Mouse (Mus musculus) midbrain, embryonic 14.5 days (tissue): ENCODE results near the gene Pla2g4a. TPM values are rescaled to one million over a fixed set of nuclear protein-coding genes. Genes with fewer than 3 reads are reported as not detected.
A peak's percentile ranks its signal among the peaks of the same experiment; 100 is the strongest.

Experiments used
- ATAC-seq: fragments of 200-750 bp; cut with Nextera tagmentation; 2 replicates; pipeline ENCODE4 v1.8.0; 2017; ENCODE audit warnings: moderate number of reproducible peaks, moderate library complexity; ENCODE audit not compliant: low FRiP score, low TSS enrichment
- DNase-seq: peaks from one replicate; pipeline ENCODE4 v3.0.0-alpha.2; 2015
- H3K27ac ChIP-seq: fragments of 300-500 bp; sonication (generic); replicated peaks from 2 replicates; pipeline ENCODE4 v1.5.1; 2014; ENCODE audit warnings: mild to moderate bottlenecking, low read depth, low read length, moderate library complexity
- H3K27me3 ChIP-seq: fragments of 300-500 bp; sonication (generic); 2 replicates; pipeline ENCODE4 v1.6.1; 2014; ENCODE audit warnings: low read length, control low read depth, mixed read lengths; ENCODE audit not compliant: control insufficient read depth, insufficient read depth
- H3K36me3 ChIP-seq: fragments of 300-500 bp; sonication (generic); 2 replicates; pipeline ENCODE4 v1.6.1; 2014; ENCODE audit warnings: low read length, control low read depth; ENCODE audit not compliant: control insufficient read depth, insufficient read depth
- H3K4me1 ChIP-seq: fragments of 300-500 bp; sonication (generic); 2 replicates; pipeline ENCODE4 v1.6.1; 2014; ENCODE audit warnings: mild to moderate bottlenecking, antibody characterized with exemption, low read length, control low read depth; ENCODE audit not compliant: control insufficient read depth, insufficient read depth
- H3K4me2 ChIP-seq: fragments of 300-500 bp; sonication (generic); 2 replicates; pipeline ENCODE4 v1.6.1; 2014; ENCODE audit warnings: mild to moderate bottlenecking, low read length, moderate library complexity
- H3K4me3 ChIP-seq: fragments of 300-500 bp; sonication (generic); replicated peaks from 2 replicates; pipeline ENCODE4 v1.5.1; 2014; ENCODE audit warnings: low read depth, low read length
- H3K9ac ChIP-seq: fragments of 300-500 bp; sonication (generic); replicated peaks from 2 replicates; pipeline ENCODE4 v1.6.1; 2014; ENCODE audit warnings: mild to moderate bottlenecking, low read length, moderate library complexity
- H3K9me3 ChIP-seq: fragments of 300-500 bp; sonication (generic); 2 replicates; pipeline ENCODE4 v1.6.1; 2016; ENCODE audit warnings: low read length, control low read depth, mixed read lengths; ENCODE audit not compliant: control insufficient read depth
- WGBS: fragments of 180-500 bp; shearing (Covaris S2); extraction: QIAGEN DNeasy Blood & Tissue Kit; methylation state at CpG from one replicate; pipeline ENCODE4 v1.1.7; 2014; 5-methylcytosine and 5-hydroxymethylcytosine counted together
- polyA plus RNA-seq: library from polyadenylated mRNA; unstranded; fragments of >200 nt; fragmentation: Nextera tagmentation; extraction: Ambion mirVana; gene quantifications from 2 replicates; pipeline ENCODE4 v1.2.1, GENCODE M21; 2014

Gene Pla2g4a
- polyA plus RNA-seq, 1 experiment from 2014 or later = 1.0 TPM

DNA sequence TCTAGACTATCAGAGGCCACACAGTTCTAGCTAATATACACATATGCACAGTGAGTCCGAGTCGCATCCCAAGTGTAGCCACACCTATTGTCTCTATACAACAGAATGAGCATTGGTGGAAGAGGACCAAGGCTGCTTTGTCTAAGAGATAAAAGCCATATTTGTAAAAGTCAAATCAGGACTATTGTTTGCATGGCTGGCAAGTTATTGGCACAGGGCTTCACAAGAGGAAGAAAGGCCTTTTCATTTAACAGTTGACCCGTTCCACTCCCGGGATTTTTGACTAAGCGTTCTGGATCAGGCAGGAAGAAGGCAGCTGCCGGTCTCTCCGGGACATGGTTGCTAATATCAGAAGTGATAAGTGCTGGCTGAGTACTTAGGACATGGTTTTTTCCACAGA is 41.8 kb downstream of the Pla2g4a start:
- H3K27me3 ChIP-seq = no peaks in the 10 kb centered on the region
- H3K36me3 ChIP-seq = no peaks in the 10 kb centered on the region
- DNase-seq (no peak), ATAC-seq (no peak)
- no peaks in the 10 kb centered on the region for H3K9me3 ChIP-seq
- H3K4me3 ChIP-seq = no peak overlapping the region
- H3K9ac ChIP-seq = no peak overlapping the region
- no peak overlapping the region for H3K27ac ChIP-seq
- 82% methylated on average over 7 of the region's 7 CpGs for WGBS
- no peaks in the 10 kb centered on the region for H3K4me1 ChIP-seq
- no peak overlapping the region for H3K4me2 ChIP-seq

DNA sequence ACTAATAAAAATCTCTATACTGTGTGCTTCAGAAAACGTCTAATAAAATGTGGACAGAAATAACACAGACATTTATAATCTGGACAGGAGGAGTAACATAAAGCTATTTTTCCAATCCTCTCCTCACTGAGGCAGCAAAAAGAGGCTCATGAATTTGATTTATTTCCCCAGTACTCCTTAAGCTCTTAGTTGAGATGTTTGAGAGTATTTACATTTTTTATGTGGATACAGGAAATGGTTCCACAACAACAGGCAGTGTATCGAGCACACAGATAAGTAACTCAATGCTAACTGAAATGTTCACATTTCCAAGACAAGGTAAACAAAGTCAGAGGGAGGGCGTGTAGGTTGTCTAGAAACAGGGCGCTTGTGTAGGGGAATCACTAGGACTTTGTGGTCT is 48.1 kb downstream of the Pla2g4a start:
- 83% methylated on average over 4 of the region's 4 CpGs for WGBS
- H3K9me3 ChIP-seq = no peaks in the 10 kb centered on the region
- no peaks in the 10 kb centered on the region for H3K27me3 ChIP-seq
- H3K9ac ChIP-seq = no peak overlapping the region
- no peak for DNase-seq
- H3K4me1 ChIP-seq = no peaks in the 10 kb centered on the region
- H3K36me3 ChIP-seq = no peaks in the 10 kb centered on the region
- H3K4me2 ChIP-seq = no peak overlapping the region
- H3K4me3 ChIP-seq = no peak overlapping the region
- no peak for ATAC-seq
- no peak overlapping the region for H3K27ac ChIP-seq

DNA sequence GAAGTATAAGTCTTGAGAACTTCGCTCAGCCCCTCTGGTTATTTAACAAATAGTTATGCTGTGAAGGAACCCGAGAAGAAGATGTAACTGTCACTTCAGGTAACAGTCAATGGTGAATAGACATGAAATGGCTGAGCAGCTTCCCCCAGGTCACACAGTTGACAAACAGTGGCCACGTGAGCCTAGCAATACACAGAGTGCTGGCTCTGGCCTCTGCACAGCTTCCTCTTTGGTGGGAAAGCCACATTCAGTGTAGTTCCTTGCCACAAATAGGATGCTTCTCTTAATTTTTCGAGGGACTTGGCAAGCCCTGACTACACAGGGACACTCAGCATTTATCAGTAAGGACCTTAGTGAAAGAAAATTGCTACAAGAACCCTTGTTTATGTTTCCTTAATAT is 50.0 kb downstream of the Pla2g4a start:
- no peak for DNase-seq
- Histone ChIP-seq H3K4me2 (no peak overlapping the region), H3K9ac (no peak overlapping the region), H3K27me3 (no peaks in the 10 kb centered on the region), H3K36me3 (no peaks in the 10 kb centered on the region), H3K4me3 (no peak overlapping the region), H3K27ac (no peak overlapping the region), H3K4me1 (no peaks in the 10 kb centered on the region), H3K9me3 (no peaks in the 10 kb centered on the region)
- ATAC-seq = no peak
- 74% methylated on average over 4 of the region's 4 CpGs for WGBS

DNA sequence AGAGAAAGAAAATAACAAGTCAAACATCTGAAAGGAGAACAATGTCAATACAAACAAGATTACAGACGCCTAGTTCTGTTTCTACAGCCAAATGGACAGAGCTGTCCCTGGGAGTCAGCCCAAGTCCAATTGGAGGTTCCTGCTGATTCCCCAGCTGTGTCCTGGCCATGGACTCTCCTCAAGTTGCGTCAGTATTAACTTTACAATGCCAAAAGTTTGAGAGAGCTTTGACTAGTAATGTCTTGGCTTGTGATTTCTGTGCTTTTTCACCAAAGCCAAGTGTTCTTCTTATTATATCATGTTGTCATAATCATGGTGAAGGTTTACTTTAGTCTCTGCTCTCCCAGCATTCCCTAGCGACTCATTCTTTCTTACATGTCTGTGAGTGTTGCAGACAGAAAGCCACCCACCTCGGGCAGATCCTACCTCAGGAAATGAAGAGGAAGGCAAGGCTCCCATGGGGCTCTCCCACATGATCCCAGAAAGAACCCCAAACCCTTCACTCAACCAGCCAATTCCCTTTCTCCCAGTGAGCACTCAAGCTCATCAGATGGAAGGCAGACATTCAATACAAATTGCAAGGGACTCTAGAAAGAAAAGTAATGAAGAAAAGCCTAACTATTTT is 63.0 kb downstream of the Pla2g4a start:
- H3K36me3 ChIP-seq = no peaks in the 10 kb centered on the region
- ATAC-seq (no peak), DNase-seq (no peak)
- H3K4me1 ChIP-seq = no peaks in the 10 kb centered on the region
- no peak overlapping the region for H3K9ac ChIP-seq
- H3K4me2 ChIP-seq = no peak overlapping the region
- no peak overlapping the region for H3K27ac ChIP-seq
- H3K27me3 ChIP-seq = no peaks in the 10 kb centered on the region
- 79% methylated on average over 4 of the region's 4 CpGs for WGBS
- no peaks in the 10 kb centered on the region for H3K9me3 ChIP-seq
- no peak overlapping the region for H3K4me3 ChIP-seq

DNA sequence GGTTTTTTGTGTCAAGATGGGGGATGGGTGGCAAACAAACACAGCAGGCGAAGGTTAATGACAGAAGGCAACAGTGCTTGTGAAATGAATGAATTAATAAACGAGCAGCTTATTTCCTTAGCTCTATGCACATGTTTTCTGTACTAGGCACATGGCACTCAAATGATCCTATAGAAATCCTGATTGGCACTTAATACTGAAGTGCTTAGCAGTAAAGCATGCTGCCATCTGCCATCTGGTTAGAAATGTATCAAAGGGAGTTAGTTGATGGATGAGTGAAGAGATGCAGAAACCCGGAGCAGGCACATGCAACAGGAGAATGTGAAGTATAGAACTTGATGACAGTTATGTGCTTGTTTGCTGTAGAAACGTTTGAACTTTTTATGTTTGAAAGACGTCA is 64.5 kb downstream of the Pla2g4a start:
- Histone ChIP-seq H3K27me3 (no peaks in the 10 kb centered on the region), H3K4me1 (no peaks in the 10 kb centered on the region), H3K36me3 (no peaks in the 10 kb centered on the region), H3K4me3 (no peak overlapping the region), H3K9me3 (no peaks in the 10 kb centered on the region), H3K4me2 (no peak overlapping the region), H3K27ac (no peak overlapping the region), H3K9ac (no peak overlapping the region)
- WGBS = 64% methylated on average over 5 of the region's 5 CpGs
- ATAC-seq (peak; percentile 32; the same call in 1 of the 2 replicates), DNase-seq (peak; percentile 3)

DNA sequence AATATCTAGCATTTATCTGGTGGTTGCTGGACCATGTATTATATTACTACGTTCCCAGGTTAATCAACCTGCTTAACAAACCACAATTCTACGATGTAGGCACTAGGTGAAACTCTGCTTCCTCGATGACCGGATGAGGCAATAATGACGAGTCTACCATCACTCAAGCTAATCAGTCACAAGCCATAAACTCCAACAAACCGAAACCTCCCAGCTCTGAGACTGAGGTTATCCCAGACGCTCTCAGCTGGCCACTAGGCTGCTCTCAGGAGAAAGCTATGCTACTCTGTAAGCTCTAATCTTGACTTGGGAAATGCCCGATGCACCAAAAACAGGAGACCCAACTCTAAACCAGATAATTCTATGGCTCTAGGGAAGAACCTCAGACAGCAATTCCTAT is 66.2 kb downstream of the Pla2g4a start:
- no peak overlapping the region for H3K9ac ChIP-seq
- H3K27ac ChIP-seq = no peak overlapping the region
- 92% methylated on average over 8 of the region's 8 CpGs for WGBS
- H3K4me1 ChIP-seq = no peaks in the 10 kb centered on the region
- no peak overlapping the region for H3K4me2 ChIP-seq
- no peak for ATAC-seq
- H3K9me3 ChIP-seq = no peaks in the 10 kb centered on the region
- DNase-seq = no peak
- no peaks in the 10 kb centered on the region for H3K27me3 ChIP-seq
- no peaks in the 10 kb centered on the region for H3K36me3 ChIP-seq
- H3K4me3 ChIP-seq = no peak overlapping the region

DNA sequence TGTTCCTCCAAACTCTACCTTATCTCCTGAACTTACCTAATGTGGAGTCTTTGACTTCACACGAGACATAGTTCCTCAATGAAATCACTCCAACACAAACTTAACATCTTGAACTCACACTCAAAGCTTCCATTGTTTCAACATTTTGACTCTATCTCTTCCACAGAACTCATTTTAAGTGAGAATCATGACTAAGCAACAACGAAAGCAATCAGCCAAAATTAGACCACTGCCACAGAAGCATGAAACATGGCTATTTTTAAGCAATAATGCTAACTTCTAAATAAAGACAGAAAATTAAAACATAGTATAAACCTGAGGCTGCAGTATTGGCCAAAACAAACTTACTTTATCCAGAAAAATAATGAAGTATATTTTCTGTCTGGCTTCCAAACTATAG is 67.2 kb downstream of the Pla2g4a start:
- Histone ChIP-seq H3K4me2 (no peak overlapping the region), H3K36me3 (no peaks in the 10 kb centered on the region), H3K4me3 (no peak overlapping the region), H3K9ac (no peak overlapping the region), H3K27me3 (no peaks in the 10 kb centered on the region), H3K4me1 (no peaks in the 10 kb centered on the region), H3K9me3 (no peaks in the 10 kb centered on the region), H3K27ac (no peak overlapping the region)
- WGBS = 87% methylated on average over 2 of the region's 2 CpGs
- no peak for DNase-seq
- ATAC-seq = no peak

DNA sequence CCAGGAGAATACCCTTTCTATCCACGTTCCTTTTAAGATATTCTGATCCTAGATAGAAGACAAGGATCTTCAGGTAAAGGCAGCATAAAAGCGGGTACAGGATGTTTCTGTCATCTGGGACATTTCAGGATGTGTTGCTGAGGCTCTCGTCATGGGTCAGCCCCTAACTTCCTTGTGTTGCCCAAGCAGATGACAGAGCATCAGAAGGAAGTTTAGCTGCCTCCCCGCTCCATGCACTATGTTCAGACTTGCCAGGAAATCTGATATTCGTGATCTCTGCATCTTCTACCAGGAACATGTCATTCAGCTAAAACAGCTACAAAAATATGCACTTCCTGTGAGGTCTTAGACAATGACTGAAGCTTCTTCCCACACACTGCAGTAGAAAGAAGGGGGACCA is 70.0 kb downstream of the Pla2g4a start:
- no peak for DNase-seq
- whole genome bisulfite sequencing = 80% methylated on average over 5 of the region's 5 CpGs
- H3K27me3 ChIP-seq = no peaks in the 10 kb centered on the region

DNA sequence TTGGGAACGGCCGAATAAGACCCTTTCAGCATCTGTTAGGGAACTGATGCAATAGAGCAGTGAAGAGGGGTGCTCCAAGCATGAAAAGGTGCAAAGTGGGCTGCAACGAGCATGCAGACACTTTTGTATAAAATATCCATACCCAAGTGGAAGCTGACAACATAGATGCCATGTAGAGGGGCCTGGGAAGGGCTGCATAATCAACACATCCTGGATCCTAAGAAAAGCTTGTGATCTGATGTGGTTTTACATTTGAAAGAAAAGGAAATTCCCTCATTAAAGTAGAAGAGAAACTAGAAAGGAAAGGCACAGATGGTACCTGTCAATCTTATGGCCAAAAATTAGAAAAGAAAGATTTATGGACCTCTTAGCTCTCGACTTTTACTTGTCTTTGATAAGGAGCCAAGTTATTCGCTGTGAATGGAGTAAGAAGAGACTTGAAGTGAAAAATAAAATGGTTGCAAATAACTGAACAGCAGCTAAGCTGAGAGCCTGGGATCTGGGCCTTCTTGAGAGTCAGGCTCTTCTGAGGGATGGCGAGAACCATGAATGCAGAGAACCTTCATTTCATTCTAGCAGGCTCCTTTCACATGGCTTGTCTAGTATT is 78.6 kb downstream of the Pla2g4a start:
- no peak for DNase-seq
- WGBS = 78% methylated on average over 6 of the region's 6 CpGs
- Histone ChIP-seq H3K27ac (no peak overlapping the region), H3K36me3 (no peaks in the 10 kb centered on the region), H3K9me3 (no peaks in the 10 kb centered on the region), H3K4me2 (no peak overlapping the region), H3K4me1 (no peaks in the 10 kb centered on the region), H3K27me3 (no peaks in the 10 kb centered on the region), H3K9ac (no peak overlapping the region), H3K4me3 (no peak overlapping the region)
- ATAC-seq = no peak

More for the DNA sequence above, 70.0 kb downstream of the Pla2g4a start:
- Histone ChIP-seq H3K36me3 (no peaks in the 10 kb centered on the region), H3K9me3 (no peaks in the 10 kb centered on the region), H3K27ac (no peak overlapping the region), H3K4me2 (no peak overlapping the region), H3K4me1 (no peaks in the 10 kb centered on the region), H3K9ac (no peak overlapping the region), H3K4me3 (no peak overlapping the region)
- no peak for ATAC-seq
